Mouse (Mus musculus) erythroblast, embryonic 14.5 days (primary cell): ENCODE results near the gene Rab34.

ENCODE experiments used
- GATA1 ChIP-seq: IDR thresholded peaks from 2 replicates; pipeline ENCODE4 v1.6.1; 2012; ENCODE audit warnings: low read length, inconsistent platforms, mixed read lengths
- TAL1 ChIP-seq: IDR thresholded peaks from 3 replicates; pipeline ENCODE4 v1.6.1; 2012; ENCODE audit warnings: low read length, inconsistent platforms, mixed read lengths

GRCm38 (mm10) chr11:78155674-78156073 lies 32.6 kb upstream of the Rab34 start:
- no peak for TF ChIP-seq GATA1
- TF ChIP-seq TAL1 = no peak
